Mouse (Mus musculus) liver, postnatal 0 days (tissue): ENCODE measurements around the gene Mterf4.

Source experiments
- CTCF ChIP-seq: sonication (generic); IDR thresholded peaks from 2 replicates; pipeline ENCODE4 v1.5.1; 2016; ENCODE audit warnings: antibody characterized with exemption, low read depth
- EP300 ChIP-seq: IDR thresholded peaks from 2 replicates; pipeline ENCODE4 v1.6.1; 2016; ENCODE audit warnings: antibody characterized with exemption, low read depth, mild to moderate bottlenecking

- TF ChIP-seq CTCF (no peak), EP300 (no peak)
Measured at GRCm38 (mm10) chr1:93289678-93290214, 16.0 kb downstream of the Mterf4 start.
